Mouse (Mus musculus): ENCODE measurements at regions not wholly inside any gene's neighbourhood (a gene's known extent, or its start where the extent isn't known, plus 50 kb on each side); places are given as distances from the start of the nearest gene placed in this dataset.

- DNase-seq, result no peak
Measured at GRCm38 (mm10) chr4:81216123-81216522, 226.5 kb downstream of the Mpdz start.

DNA sequence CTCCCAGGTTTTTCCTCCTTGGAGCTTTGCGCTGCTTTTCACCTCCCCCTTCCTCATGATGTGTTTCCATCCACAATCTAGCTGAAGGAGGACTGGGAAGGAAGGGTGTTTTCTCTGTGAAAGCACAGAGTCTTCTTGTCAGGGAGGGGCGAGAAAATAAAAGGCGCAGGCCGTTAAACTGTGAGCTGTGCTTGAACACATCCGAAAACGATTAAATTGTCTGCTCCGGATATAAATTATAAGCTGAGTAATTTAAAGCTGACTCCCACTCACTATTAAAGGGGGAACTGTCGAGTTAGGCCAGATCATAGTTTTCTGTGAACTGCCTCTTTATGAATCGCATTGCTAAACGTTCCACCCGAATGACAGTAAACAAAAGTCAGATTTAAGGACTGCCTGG lies 224.6 kb downstream of the Mpdz start:
- no peak for DNase-seq

DNA sequence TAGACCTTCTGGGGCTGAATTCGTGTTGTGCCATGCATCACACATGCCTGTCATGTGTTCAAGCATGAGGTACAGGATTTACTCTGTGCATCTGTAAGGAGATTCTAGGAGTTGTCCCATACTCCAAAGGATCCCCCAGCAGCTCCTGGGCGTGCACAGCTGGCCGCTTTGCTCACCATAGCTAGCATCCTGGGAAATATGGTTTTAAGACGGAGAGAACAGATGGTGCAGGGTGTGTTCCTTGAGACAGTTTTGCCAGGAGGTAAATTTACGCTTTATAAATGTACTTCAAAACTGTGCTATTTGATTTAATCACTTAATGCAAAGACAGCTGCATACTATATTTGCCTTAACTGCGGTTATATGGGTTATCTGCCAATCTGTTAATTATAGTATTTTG lies 220.6 kb downstream of the Mpdz start:
- no peak for DNase-seq

DNA sequence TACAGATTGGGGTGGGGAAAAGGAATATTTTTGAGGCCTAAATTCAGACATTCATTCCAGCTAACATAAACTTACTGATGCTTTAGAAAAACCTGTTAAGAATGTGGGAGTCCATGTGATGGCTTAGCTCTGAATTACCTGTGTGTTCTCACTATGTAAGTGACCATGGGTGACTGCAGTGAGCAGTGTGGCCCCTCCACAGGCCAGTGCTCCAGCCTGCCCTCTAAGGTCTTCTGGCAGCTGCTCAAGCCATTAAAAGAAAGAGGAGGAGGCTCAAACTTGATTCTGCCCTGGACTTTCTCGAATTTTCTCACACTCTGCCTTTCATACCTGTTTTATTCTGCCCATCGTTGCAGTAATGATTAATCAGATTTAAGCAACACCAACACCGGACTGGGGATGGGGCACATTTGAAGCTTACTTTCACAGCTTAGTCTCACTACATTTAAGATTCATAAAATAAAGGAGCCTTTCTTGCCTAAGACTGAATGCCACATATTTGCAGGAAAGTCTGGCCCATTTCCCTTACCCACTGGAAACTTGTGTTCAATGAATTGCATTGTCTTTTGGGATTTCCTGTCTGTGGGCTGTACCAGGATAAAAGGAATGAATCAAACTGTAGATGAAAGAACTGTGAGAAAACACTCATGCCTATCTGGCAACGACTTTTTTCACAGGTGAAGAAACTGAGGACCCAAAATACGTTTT lies 220.0 kb downstream of the Mpdz start:
- no peak for DNase-seq
